Mouse (Mus musculus) adrenal gland, adult 18-20 months (tissue): ENCODE results near the gene Tnik. TPM values are rescaled to one million over a fixed set of nuclear protein-coding genes. Genes with fewer than 3 reads are reported as not detected.

Experiments
- DNase-seq, 2 experiments: peaks; one replicate each; pipeline ENCODE4 v3.0.0; 2021 to 2022; ENCODE audit warnings: low spot score in 2 of 2
- total RNA-seq, 2 experiments: library from RNA; stranded (reverse); gene quantifications; 1 replicate in 1 of 2; 2 replicates in 1 of 2; pipeline ENCODE4 v1.2.3; 2021

Tnik gene
- total RNA-seq, 2 experiments from 2014 or later, result 7.7 to 14.8 TPM

GRCm38 (mm10) chr3:28466688-28467087 lies 203.7 kb downstream of the Tnik start:
- no peak for DNase-seq

DNA sequence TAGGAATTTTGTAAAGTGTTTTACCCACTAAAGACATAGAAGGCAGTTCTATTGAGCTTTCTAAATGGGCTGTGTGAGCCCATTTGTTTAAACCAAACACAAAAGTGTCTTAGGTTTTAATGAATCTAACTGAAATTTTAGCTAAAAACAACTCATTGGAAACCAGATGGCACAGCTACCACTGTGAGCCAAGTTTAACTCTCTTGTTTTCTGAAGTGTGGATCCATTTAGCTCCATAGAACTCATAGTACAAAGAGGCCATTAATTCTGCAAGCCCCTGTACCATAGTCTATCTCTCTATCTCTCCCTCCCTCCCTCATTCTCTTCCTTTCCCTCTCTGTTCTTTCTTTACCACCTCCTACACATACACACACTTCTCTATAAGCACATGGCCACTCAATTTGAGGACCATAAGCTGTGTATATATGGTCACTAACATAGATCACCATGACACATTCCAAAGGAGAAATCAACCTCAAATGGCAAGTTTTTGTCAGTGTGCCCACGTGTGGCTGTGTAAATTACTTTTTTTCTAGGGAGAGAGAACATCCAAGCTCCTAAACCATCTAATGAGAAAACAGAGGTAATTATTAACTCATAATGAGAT lies 204.2 kb downstream of the Tnik start:
- DNase-seq, result no peak

DNA sequence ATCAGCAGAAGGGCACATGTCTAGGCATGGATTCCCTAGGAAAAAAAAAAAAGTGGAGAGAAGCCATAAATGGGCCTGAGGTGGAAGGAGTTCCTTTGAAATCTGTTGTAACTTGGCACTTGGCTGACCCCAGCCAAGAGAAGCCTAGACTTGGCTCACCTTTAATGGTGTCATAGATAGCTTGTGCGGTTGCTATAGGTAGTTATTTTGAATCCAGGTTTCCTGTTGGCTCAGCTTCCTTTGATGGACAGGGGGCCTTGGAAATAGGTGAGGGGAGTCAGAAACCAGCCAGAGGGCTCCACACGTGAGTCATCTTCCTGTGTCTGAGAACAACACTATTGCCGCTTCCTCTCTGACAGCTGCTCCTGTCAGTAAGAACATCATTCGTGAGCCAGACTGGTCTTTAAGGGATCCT lies 204.9 kb downstream of the Tnik start:
- DNase-seq, result no peak

DNA sequence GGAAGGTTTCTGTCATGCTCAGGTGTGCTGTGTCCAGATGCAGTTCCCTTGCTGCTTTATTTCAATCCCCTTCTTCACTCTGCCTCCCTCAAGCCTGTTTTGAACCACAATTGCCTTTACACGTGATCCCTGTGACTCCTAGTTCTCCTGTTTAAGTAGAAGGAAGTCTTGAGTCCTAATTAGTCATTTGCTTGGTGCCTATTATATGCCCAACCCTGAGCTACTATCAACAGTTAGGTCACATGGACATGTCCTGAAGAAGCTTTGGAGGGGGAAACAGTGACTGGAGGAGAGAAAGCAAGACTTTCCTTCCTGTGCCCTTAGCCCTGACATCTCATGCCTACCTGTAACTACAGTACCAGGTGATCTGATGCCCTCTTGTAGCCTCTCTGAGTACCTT lies 210.4 kb downstream of the Tnik start:
- no peak for DNase-seq

DNA sequence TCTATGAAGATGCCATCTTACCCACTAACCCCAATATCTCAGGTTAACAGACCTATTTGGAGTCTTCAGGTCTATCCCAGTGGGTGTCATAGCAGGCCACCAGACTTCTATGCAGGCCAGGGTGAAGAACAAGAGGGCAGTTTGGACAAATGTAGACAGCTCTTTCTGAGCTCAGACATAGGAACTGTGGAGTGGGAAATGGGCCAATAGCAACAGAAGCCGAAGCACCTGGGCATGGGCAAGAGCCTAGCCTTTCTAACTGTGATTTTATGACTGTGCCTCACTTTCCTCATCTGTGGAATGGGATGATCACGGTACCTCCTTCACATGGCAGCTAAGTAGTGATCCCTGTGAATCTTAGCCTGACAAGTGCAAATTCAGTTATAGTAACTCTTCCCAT lies 214.4 kb downstream of the Tnik start:
- DNase-seq, result no peak

GRCm38 (mm10) chr3:28485716-28486115 lies 222.7 kb downstream of the Tnik start:
- no peak for DNase-seq

DNA sequence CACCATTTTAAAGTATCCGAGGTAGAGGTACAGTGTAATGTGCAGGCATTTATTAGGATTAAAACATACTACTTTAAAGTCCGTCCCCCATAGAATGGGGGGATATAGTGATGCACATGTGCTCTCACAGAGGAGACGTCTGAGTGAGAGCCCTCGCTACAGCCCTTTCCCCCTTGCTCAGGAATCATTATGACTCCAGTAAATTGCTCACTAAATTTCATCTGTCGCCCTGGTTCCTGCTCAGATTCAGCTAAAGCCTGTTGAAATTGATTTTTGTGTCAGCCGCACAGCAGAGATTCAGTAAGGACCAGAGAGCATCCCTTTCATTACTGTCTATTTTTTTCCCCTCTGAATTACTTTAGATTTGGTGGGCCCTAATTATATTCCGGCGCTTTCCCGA lies 224.4 kb downstream of the Tnik start:
- no peak for DNase-seq

- no peak for DNase-seq
Measured at GRCm38 (mm10) chr3:28491085-28492041, 228.3 kb downstream of the Tnik start.

GRCm38 (mm10) chr3:28496806-28497502 lies 233.9 kb downstream of the Tnik start:
- no peak for DNase-seq

GRCm38 (mm10) chr3:28497503-28497857 lies 234.5 kb downstream of the Tnik start:
- no peak for DNase-seq

- no peak for DNase-seq
Measured at GRCm38 (mm10) chr3:28502697-28503096, 239.7 kb downstream of the Tnik start.

GRCm38 (mm10) chr3:28509337-28509935 lies 246.4 kb downstream of the Tnik start:
- DNase-seq, result no peak

GRCm38 (mm10) chr3:28523004-28523482 lies 260.0 kb downstream of the Tnik start:
- no peak for DNase-seq

DNA sequence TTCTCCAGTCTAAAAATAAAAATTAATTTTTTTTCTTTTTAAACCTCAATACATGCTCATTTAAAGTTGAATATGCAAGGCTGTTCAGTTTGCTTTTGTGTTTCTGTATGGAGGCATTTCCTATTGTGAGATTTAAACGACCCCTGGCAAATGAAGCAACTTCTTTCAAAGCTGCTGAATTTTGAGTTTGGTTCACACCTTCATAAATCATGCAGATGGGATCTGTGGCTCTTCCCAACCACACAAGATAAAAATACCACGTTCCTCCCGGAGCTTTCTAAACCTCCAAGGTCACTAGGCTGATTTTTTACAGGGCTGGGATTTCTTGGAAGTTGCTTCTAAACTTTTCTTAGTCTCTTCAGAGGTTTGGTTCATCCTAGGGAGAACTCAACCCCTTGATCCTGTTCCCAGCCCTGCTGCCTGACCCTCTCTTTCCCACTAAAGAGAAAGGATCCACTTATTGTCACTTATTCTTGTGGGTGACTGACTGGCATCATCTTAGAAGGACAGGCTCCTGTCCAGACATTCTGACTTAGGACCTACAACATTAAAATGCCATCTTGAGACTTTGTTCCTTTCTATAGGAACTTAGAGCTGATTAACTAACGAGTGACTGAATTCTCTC lies 260.6 kb downstream of the Tnik start:
- DNase-seq, result no peak

- DNase-seq, result no peak
Measured at GRCm38 (mm10) chr3:28524562-28524961, 261.5 kb downstream of the Tnik start.

GRCm38 (mm10) chr3:28526671-28527070 lies 263.7 kb downstream of the Tnik start:
- DNase-seq, result no peak

DNA sequence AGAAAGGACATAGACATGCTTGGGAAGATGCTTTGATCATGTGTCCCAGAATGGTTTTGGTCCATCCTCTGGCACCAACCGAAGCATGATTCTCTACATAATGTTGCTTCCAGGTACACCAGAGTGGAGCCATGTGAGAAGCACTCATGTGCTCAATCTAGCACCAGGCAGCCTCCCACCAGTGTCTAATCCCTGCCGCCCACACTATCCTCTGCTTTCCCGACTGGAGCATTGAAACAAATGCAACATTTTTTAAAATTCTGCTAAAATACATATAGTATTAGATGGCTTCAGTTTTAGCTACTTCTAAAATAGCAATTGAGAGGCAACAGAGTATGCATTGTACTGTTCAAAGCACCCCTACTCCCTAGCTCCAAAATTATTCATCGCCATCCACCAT lies 264.2 kb downstream of the Tnik start:
- DNase-seq, result no peak

DNA sequence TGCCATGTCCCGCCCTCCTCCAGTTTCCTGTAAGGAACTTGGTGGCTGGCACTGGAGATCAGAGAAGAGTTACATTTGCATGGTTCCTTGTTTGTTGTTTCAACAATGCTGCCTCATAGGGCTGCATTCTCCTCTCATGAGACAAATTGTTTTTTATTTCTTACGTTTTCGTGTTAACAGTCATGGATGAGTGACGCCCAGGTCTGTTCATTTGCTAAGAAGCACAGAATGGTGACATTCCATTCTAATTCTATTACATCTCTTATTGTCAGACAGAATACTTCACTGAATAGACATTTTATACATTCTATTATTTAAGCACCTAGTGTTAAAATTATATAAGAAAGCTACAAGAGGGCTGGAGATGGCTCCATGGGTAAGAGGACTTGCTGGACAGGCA lies 266.5 kb downstream of the Tnik start:
- DNase-seq, result no peak

DNA sequence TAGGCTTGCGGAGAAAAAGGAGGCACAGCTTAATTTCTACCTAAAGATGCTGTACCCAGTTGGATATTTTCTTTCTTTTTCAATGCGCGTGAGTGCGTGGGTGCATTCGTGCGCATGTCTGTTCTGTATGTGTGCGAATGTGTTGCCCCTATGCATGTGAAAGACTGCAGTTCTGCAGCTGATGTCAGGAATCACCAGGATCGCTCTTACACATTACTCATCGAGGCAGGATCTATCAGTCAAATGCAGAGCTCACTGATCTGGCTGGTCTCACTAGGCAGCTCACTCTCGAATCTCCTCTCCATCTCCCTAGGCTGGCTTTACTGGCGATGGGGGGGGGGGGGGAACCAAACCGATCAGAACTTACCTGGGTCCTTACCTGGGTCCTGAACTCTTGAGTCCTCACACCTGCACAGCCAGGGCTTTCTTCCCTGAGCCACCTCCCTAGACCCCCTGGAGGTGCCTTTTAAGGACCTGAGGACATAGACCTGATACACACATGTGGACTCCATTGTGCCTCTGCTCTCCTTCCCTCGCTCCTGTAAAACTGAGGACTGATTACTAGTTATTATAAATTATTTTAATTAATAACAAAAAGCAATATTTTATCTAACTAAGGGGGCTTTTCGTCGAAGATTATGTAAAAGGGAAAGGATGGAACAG lies 268.4 kb downstream of the Tnik start:
- DNase-seq, result no peak

DNA sequence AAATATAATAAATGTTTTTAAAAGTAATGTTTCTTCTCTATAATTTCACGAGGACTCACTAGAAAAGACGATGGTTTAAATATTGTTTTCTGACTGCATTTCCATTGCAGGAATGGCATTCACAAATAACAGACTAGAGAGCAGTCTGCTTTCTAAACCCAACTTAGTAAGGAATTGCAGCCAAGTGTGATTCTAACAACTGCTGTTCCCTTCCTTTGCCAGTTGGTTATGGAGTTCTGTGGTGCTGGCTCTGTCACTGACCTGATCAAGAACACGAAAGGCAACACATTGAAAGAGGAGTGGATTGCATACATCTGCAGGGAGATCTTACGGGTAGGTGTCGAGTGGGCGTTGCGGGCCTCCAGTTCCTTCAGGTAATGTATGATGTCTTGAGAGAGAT lies 269.7 kb downstream of the Tnik start:
- DNase-seq, result no peak
